Mouse (Mus musculus) liver, postnatal 0 days (tissue): ENCODE results near the gene Gm8300.
"Not testable (repeated sequence)": the region's sequence is repeated elsewhere in the genome, so short reads cannot be mapped to it uniquely, and the experiment has no call there.

Source experiments
- CTCF ChIP-seq: sonication (generic); IDR thresholded peaks from 2 replicates; pipeline ENCODE4 v1.5.1; 2016; ENCODE audit warnings: antibody characterized with exemption, low read depth
- EP300 ChIP-seq: IDR thresholded peaks from 2 replicates; pipeline ENCODE4 v1.6.1; 2016; ENCODE audit warnings: antibody characterized with exemption, low read depth, mild to moderate bottlenecking

DNA sequence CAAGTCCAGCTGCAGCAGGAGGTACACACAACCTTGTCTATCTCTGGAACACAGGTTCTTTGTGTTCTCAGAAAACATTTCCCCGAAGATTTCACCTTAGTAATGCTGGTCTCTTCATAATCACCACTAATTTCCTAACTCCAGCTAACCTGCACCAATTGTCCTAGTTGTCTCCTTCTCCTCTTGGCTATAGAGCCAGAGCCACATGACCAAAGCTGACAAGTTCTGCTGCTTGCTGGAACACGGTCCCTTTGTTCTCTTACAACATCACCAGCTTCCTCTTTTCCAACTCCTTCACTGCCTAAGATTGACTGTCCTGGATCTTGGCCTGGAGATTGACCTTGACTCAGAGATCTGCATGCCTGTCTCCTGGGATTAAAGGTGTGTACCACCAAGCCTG is 25.4 kb upstream of the Gm8300 start:
- not testable (repeated sequence) for TF ChIP-seq CTCF, EP300
